Mouse (Mus musculus) kidney, adult 2 months (tissue): Measurements from ENCODE around the gene Tmem63a.

Experiments used
- CTCF ChIP-seq: fragments of 200-500 bp; conservative IDR thresholded peaks from 2 replicates; pipeline ENCODE4 v1.5.1; 2011; ENCODE audit warnings: low read depth, mild to moderate bottlenecking, control low read depth, low read length, moderate library complexity, mixed read lengths; ENCODE audit not compliant: insufficient read depth, insufficient read length
- POLR2A ChIP-seq: fragments of 200-500 bp; IDR thresholded peaks from one replicate; pipeline ENCODE4 v1.6.1; 2011; ENCODE audit warnings: low read depth, low read length, control low read depth

DNA sequence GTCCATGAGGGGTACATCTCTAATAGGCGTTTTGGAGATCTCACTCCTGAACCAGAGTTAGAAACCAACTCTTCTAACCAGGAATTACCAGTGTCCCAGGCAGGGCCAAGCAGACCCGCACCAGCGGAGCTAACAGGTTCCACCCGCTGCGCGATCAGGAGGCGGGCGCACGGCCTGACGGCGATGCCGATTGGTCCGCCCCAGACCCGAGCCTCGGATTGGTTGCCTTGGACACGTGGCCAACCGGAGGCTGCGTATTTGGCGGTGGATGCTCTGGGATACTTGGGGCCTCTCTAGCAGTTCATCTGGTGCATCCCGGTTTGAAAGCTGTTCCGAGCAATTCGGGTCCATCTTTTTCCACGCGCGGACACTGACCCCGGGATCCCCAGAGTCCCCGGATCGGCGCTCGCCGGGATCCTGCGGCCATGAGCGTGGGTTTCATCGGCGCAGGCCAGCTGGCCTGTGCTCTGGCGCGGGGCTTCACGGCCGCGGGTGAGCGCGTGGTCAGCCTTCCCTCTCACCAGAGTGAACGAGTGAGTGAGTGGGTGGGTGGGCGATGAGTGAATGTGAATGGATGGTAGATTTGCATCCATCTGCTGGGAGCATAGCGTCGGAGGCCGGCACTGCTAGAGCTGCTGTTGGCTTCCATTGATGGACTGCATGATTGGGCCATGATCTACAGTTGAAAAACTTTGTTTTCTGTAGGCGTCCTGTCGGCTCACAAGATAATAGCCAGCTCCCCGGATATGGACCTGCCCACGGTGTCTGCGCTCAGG, 37.9 kb upstream of the Tmem63a start, which contains the start of gene Pycr2:
- TF ChIP-seq CTCF (no peak), POLR2A (peak; percentile 50)
